Mouse (Mus musculus) embryonic facial prominence, embryonic 14.5 days (tissue): ENCODE measurements at regions not wholly inside any gene's neighbourhood (a gene's known extent, or its start where the extent isn't known, plus 50 kb on each side); places are given as distances from the start of the nearest gene placed in this dataset.

Source experiments
- ATAC-seq: fragments of 200-750 bp; cut with Nextera tagmentation; 2 replicates; pipeline ENCODE4 v1.8.0; 2017; ENCODE audit warnings: low read depth, moderate number of reproducible peaks, moderate TSS enrichment
- DNase-seq: peaks from one replicate; pipeline ENCODE4 v3.0.0-alpha.2; 2015; ENCODE audit warnings: low spot score
- H3K27ac ChIP-seq: fragments of 300-500 bp; sonication (generic); replicated peaks from 2 replicates; pipeline ENCODE4 v1.5.1; 2014; ENCODE audit warnings: low read depth, mild to moderate bottlenecking, low read length, moderate library complexity
- H3K27me3 ChIP-seq: fragments of 300-500 bp; sonication (generic); replicated peaks from 2 replicates; pipeline ENCODE4 v1.6.1; 2014; ENCODE audit warnings: low read length; ENCODE audit not compliant: control insufficient read depth, insufficient read depth
- H3K36me3 ChIP-seq: fragments of 300-500 bp; sonication (generic); 2 replicates; pipeline ENCODE4 v1.6.1; 2014; ENCODE audit warnings: low read length, mixed read lengths; ENCODE audit not compliant: control insufficient read depth, insufficient read depth
- H3K4me1 ChIP-seq: fragments of 300-500 bp; sonication (generic); 2 replicates; pipeline ENCODE4 v1.6.1; 2014; ENCODE audit warnings: antibody characterized with exemption, low read length; ENCODE audit not compliant: control insufficient read depth, insufficient read depth
- H3K4me2 ChIP-seq: fragments of 300-500 bp; sonication (generic); 2 replicates; pipeline ENCODE4 v1.6.1; 2014; ENCODE audit warnings: low read depth, mild to moderate bottlenecking, low read length, moderate library complexity, mixed read lengths
- H3K4me3 ChIP-seq: fragments of 300-500 bp; sonication (generic); 2 replicates; pipeline ENCODE4 v1.5.1; 2014; ENCODE audit warnings: low read depth, mild to moderate bottlenecking, low read length
- H3K9ac ChIP-seq: fragments of 300-500 bp; sonication (generic); 2 replicates; pipeline ENCODE4 v1.6.1; 2014; ENCODE audit warnings: low read depth, mild to moderate bottlenecking, low read length, moderate library complexity, mixed read lengths
- H3K9me3 ChIP-seq: fragments of 300-500 bp; sonication (generic); 2 replicates; pipeline ENCODE4 v1.6.1; 2016; ENCODE audit warnings: low read length; ENCODE audit not compliant: control insufficient read depth
- WGBS: fragments of 180-500 bp; shearing (Covaris S2); extraction: QIAGEN DNeasy Blood & Tissue Kit; methylation state at CpG from one replicate; pipeline ENCODE4 v1.1.7; 2014; 5-methylcytosine and 5-hydroxymethylcytosine counted together

DNA sequence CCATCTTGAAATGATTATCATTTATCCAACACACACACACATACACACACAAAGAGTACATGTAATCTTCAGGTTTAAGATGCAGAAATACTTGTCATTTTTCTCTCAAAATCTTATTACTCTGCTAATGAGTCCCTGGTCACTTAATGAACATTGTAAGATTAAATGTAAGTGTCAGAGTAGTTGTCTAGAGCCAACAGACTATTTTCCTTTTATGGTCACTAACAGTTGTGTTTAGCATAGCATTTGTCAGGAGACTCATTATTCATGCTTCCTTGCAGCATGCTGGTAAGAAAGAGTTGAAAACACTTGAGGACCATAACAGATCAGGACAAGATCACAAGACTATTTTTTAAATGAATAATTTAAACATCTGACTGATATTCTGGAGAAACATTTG lies 618.3 kb downstream of the Rapgef2 start:
- H3K4me3 ChIP-seq, result no peak overlapping the region
- no peaks in the 10 kb centered on the region for H3K36me3 ChIP-seq
- DNase-seq (no peak), ATAC-seq (no peak)
- no peak overlapping the region for H3K4me2 ChIP-seq
- H3K9me3 ChIP-seq, result no peaks in the 10 kb centered on the region
- no peaks in the 10 kb centered on the region for H3K27me3 ChIP-seq
- H3K4me1 ChIP-seq, result no peaks in the 10 kb centered on the region
- no peak overlapping the region for H3K9ac ChIP-seq
- H3K27ac ChIP-seq, result no peak overlapping the region

DNA sequence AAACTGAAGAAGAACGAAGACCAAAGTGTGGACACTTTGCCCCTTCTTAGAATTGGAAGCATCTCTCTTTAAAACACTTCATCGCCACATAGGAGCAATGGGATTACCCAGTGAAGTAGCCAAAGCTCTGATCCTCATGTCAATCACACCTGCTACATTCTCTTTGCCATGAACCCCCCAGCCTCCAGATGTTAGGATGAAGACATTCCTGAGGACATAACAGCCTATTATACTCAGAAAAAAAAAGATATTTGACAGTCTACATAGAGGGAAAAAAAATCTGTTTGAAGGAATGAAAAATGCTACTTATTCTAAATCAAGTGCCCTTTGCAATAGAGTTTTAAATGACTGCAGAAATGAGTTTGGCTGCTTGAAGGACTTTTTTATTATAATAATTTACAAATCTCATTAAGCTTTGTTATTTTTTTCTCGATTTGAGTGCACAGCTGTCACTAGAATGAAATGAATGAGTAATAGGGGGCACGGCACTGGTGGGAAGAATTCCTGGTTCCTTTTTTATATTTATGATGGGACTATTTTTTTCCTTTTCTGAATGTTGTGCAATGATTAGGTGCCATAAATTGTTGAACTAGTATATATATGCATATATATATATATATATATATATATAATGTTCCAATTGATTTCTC lies 618.8 kb downstream of the Rapgef2 start:
- Histone ChIP-seq H3K9ac (no peak overlapping the region), H3K4me2 (no peak overlapping the region), H3K27me3 (no peaks in the 10 kb centered on the region), H3K36me3 (no peaks in the 10 kb centered on the region), H3K4me1 (no peaks in the 10 kb centered on the region), H3K27ac (no peak overlapping the region), H3K4me3 (no peak overlapping the region), H3K9me3 (no peaks in the 10 kb centered on the region)
- ATAC-seq (no peak), DNase-seq (no peak)
- 72% methylated on average over 4 of the region's 4 CpGs for WGBS

DNA sequence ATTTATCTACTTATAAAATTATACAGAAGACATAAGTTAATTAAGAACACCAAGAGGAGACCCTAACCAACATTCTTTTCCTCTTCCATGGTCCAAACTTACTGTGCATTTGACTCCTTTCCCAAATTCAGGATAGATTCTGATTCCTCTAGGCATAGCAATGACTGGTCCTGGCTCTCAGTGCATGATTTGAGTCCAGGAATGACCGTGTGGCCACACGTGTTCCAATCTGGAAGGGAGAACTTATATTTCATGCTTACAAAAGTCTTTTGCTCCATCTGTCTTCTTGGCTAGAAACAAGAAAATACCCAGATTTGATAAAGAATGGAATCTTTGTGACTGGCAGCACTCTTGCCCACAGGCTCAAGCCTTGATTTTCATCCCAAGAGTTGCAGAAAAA lies 638.2 kb downstream of the Rapgef2 start:
- no peak overlapping the region for H3K4me3 ChIP-seq
- H3K27ac ChIP-seq, result no peak overlapping the region
- ATAC-seq (no peak), DNase-seq (no peak)
- 90% methylated on average over 2 of the region's 2 CpGs for WGBS
- H3K9me3 ChIP-seq, result no peaks in the 10 kb centered on the region
- no peaks in the 10 kb centered on the region for H3K36me3 ChIP-seq
- no peaks in the 10 kb centered on the region for H3K27me3 ChIP-seq
- no peaks in the 10 kb centered on the region for H3K4me1 ChIP-seq
- H3K9ac ChIP-seq, result no peak overlapping the region
- H3K4me2 ChIP-seq, result no peak overlapping the region

DNA sequence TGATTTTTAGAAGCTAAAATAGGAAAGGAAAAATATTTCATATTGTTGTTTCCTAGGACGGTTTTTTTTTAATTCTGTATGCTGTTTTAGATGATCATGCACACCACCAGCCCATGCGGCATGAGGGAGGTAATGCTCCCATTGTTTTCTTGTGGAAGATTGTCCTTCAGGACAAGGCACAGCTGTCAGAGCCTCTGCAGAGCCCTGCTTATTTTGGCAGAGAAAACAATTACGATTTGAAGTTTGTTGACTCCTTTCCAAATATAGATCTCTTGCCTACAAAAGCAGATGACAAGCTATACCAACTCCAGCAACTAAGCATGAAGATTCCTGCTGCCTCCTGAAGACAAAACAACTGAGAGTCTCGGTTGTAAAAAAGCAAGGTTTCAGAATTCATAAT lies 650.9 kb downstream of the Rapgef2 start:
- H3K9ac ChIP-seq, result no peak overlapping the region
- H3K4me1 ChIP-seq, result no peaks in the 10 kb centered on the region
- H3K27me3 ChIP-seq, result no peaks in the 10 kb centered on the region
- H3K27ac ChIP-seq, result no peak overlapping the region
- no peaks in the 10 kb centered on the region for H3K36me3 ChIP-seq
- no peak overlapping the region for H3K4me2 ChIP-seq
- peak; percentile 72 for DNase-seq
- H3K4me3 ChIP-seq, result no peak overlapping the region
- ATAC-seq, result no peak
- H3K9me3 ChIP-seq, result peaks cover 24% of the 10 kb centered on the region; the same call in 1 of the 2 replicates
- 39% methylated on average over 4 of the region's 4 CpGs for WGBS

DNA sequence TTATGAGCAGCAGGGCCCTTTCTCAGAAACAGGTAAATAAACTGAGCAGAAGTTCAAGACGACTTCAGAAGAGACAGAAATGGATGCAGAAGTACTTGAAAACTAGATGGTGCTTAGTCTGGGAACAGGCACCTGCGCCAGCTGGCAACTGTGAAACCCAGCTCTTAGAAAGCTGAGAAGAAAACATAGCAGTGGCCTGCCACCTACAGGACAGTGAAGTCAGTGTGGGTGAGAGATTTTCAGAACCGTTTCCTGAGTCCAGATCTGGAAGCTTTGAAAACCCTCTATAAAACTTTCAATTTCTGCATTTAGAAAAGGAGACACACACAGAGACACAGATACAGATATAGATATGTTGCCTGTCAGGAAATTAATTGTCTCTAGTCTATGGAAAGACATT lies 667.4 kb downstream of the Rapgef2 start:
- no peak overlapping the region for H3K4me3 ChIP-seq
- 40% methylated on average over 3 of the region's 3 CpGs for WGBS
- H3K27ac ChIP-seq, result no peak overlapping the region
- H3K36me3 ChIP-seq, result no peaks in the 10 kb centered on the region
- H3K9me3 ChIP-seq, result no peaks in the 10 kb centered on the region
- ATAC-seq (no peak), DNase-seq (peak; percentile 53)
- H3K4me2 ChIP-seq, result no peak overlapping the region
- no peaks in the 10 kb centered on the region for H3K27me3 ChIP-seq
- no peak overlapping the region for H3K9ac ChIP-seq
- no peaks in the 10 kb centered on the region for H3K4me1 ChIP-seq

DNA sequence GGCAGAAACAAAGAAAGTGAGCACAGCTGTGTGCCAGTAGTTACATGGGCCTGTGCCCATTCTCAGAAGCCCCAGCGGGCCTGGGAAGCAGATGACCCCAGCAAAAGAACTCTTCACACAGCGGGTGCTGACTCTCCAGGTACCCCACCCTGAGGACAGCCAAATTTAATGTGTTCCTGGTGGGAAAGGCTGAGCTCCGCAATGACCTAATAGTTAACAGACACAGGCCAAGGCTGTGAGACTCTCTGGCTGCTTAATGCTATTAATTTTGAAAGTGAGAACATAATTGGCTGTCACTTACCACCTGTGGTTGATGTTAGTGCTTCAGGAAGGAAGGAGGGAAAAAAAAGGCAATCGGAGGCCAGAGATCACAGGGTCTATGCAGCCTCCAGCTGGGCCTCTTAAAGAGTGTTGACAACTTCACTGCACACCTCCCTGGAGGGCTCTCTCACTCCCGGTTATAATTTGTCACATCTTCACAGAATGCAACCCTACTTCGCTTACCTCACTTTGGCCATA lies 691.5 kb downstream of the Rapgef2 start:
- H3K9ac ChIP-seq, result no peak overlapping the region
- peak; percentile 63 for DNase-seq
- 7% methylated on average over 6 of the region's 6 CpGs for WGBS
- H3K4me2 ChIP-seq, result peak overlapping the region; percentile 16
- H3K4me3 ChIP-seq, result no peak overlapping the region
- ATAC-seq, result peak; percentile 80
- H3K4me1 ChIP-seq, result peaks cover 11% of the 10 kb centered on the region
- no peaks in the 10 kb centered on the region; the same call in 1 of the 2 replicates for H3K27me3 ChIP-seq
- H3K36me3 ChIP-seq, result no peaks in the 10 kb centered on the region
- no peak overlapping the region for H3K27ac ChIP-seq
- H3K9me3 ChIP-seq, result no peaks in the 10 kb centered on the region

DNA sequence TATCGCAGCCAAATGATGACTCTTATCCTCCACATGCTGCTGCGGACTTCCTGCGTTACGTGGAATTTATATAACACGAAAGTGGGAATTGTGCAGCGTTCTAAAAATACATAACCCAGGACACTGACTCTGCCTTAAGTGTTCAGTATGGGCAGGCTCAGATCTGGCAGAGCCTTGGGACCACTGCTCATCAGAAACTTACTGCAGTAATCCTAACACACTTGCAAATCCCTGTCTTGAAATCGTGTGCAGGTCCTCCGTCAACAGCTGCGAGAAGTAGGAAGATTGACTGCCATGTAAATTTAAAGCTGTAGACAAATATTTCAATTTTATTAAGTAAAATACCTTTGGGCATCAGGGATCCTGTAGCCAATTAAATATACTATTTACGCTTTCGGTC lies 692.0 kb downstream of the Rapgef2 start:
- no peaks in the 10 kb centered on the region for H3K9me3 ChIP-seq
- peaks cover 11% of the 10 kb centered on the region for H3K4me1 ChIP-seq
- no peak overlapping the region for H3K9ac ChIP-seq
- no peak overlapping the region for H3K4me3 ChIP-seq
- H3K27ac ChIP-seq, result no peak overlapping the region
- ATAC-seq (peak; percentile 26; the same call in 1 of the 2 replicates), DNase-seq (no peak)
- no peaks in the 10 kb centered on the region; the same call in 1 of the 2 replicates for H3K27me3 ChIP-seq
- WGBS, result 48% methylated on average over 11 of the region's 11 CpGs
- H3K4me2 ChIP-seq, result peak overlapping the region; percentile 16
- no peaks in the 10 kb centered on the region for H3K36me3 ChIP-seq

DNA sequence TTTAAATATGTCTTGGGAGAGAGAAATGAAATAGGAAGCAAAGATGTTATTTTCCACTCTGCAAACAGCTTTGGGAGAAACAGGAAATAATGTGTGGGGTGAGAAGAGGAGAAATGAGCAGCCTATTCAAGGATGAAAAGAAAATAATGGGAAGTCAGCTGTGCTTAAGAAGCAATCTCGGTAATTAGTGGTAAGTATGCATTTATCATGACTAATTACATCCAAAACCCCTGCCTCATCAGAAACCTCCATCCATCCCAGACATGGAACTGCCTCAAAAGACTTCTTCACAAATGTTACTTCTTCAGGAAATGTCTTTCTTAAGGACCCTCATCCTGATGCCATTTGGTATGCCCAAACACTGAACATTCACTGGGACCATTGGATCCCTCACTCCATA lies 699.7 kb downstream of the Rapgef2 start:
- no peak overlapping the region for H3K9ac ChIP-seq
- no peaks in the 10 kb centered on the region for H3K9me3 ChIP-seq
- no peaks in the 10 kb centered on the region; the same call in 1 of the 2 replicates for H3K27me3 ChIP-seq
- no peak overlapping the region for H3K4me3 ChIP-seq
- ATAC-seq, result no peak
- 68% methylated on average over 1 of the region's 1 CpGs for WGBS
- no peaks in the 10 kb centered on the region for H3K36me3 ChIP-seq
- H3K4me1 ChIP-seq, result no peaks in the 10 kb centered on the region
- H3K4me2 ChIP-seq, result no peak overlapping the region
- H3K27ac ChIP-seq, result no peak overlapping the region
- DNase-seq, result no peak

DNA sequence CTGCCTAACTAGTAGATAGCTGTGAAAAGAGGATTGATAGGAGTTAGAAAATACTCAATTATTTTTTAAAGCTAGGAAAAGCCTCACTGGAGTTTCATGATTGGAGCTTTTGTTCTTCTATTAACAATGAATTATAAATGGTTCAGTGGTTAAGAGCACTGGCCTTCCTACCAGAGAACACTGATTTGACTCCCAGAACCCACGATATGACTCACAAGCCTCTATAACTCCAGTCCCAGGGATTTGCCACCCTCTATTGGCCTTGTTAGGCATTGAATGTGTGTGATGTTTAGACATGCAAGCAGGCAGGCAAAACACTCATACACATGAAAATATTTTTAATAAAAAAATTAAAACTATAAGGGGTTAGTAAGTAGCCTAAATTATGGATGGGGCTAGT lies 704.4 kb downstream of the Rapgef2 start:
- 21% methylated on average over 1 of the region's 1 CpGs for WGBS
- Histone ChIP-seq H3K4me2 (no peak overlapping the region), H3K27me3 (no peaks in the 10 kb centered on the region), H3K4me1 (0 out of 2 replicates have a peak, but pooled peaks cover 9% of the 10 kb centered on the region), H3K9ac (no peak overlapping the region), H3K4me3 (no peak overlapping the region), H3K9me3 (no peaks in the 10 kb centered on the region), H3K36me3 (no peaks in the 10 kb centered on the region), H3K27ac (no peak overlapping the region)
- DNase-seq, result peak; percentile 68
- ATAC-seq, result peak; percentile 55; the same call in 1 of the 2 replicates
